Mouse (Mus musculus): Measurements from ENCODE around the gene Cyp2ab1. TPM values are rescaled to one million over a fixed set of nuclear protein-coding genes. Genes with fewer than 3 reads are reported as not detected.

The Cyp2ab1 gene
- polyA plus RNA-seq, 1 experiment from 2014 or later = 0.09 TPM

- no peak for TF ChIP-seq CTCF (IDR thresholded peaks at IDR 0.05)
- ATAC-seq (no peak), DNase-seq (ENCODE audit: low read depth, low spot score) (no peak)
- no peaks in the 10 kb centered on the region for H3K27me3 ChIP-seq
- POLR2A ChIA-PET = no interaction called here
- in situ Hi-C loops (cut with MboI; ENCODE audit: low pct_unique_long_range_greater_than_20kb) = no loop called here
- CTCF ChIA-PET = no interaction called here
Observed at GRCm38 (mm10) chr16:20328306-20328705, 3.1 kb upstream of the Cyp2ab1 start.

- no peak for ATAC-seq
Observed at GRCm38 (mm10) chr16:20323907-20324306, 1.3 kb downstream of the Cyp2ab1 start.

GRCm38 (mm10) chr16:20322274-20322673, 2.9 kb downstream of the Cyp2ab1 start:
- in situ Hi-C loops (cut with MboI; ENCODE audit: low pct_unique_long_range_greater_than_20kb) = no loop called here
- no peak for TF ChIP-seq CTCF (IDR thresholded peaks at IDR 0.05)
- ChIA-PET POLR2A (no interaction called here), CTCF (no interaction called here)
- no peaks in the 10 kb centered on the region for H3K27me3 ChIP-seq
- DNase-seq (ENCODE audit: low read depth, low spot score) (no peak), ATAC-seq (no peak)

More at GRCm38 (mm10) chr16:20323907-20324306, 1.3 kb downstream of the Cyp2ab1 start:
- in situ Hi-C loops (cut with MboI; ENCODE audit: low pct_unique_long_range_greater_than_20kb) = no loop called here
- ChIA-PET POLR2A (no interaction called here), CTCF (interaction anchor here (1.1 kb wide), 1 partner anchor 22 kb away, joined by 5 read pairs; the partner anchor contains the start of gene Parl)
- no peak for TF ChIP-seq CTCF (IDR thresholded peaks at IDR 0.05)
- no peaks in the 10 kb centered on the region for H3K27me3 ChIP-seq
- DNase-seq (ENCODE audit: low read depth, low spot score) = no peak

- CTCF ChIA-PET = interaction anchor here (1.5 to 2.0 kb wide), 2 partner anchors 15 to 82 kb away, joined by 3 to 4 read pairs; partner anchors contain the start of gene Parl
- H3K27me3 ChIP-seq = no peaks in the 10 kb centered on the region
- in situ Hi-C loops (cut with MboI; ENCODE audit: low pct_unique_long_range_greater_than_20kb) = no loop called here
- ATAC-seq (no peak), DNase-seq (ENCODE audit: low read depth, low spot score) (no peak)
- POLR2A ChIA-PET = interaction anchor here (0.6 kb wide), 1 partner anchor 9 kb away, joined by 6 read pairs; no protein-coding TSS in a partner anchor
- no peak for TF ChIP-seq CTCF (IDR thresholded peaks at IDR 0.05)
Observed at GRCm38 (mm10) chr16:20316770-20317169, 8.4 kb downstream of the Cyp2ab1 start.

GRCm38 (mm10) chr16:20315266-20315665, 9.9 kb downstream of the Cyp2ab1 start:
- POLR2A ChIA-PET = interaction anchor here (0.5 kb wide), 1 partner anchor 11 kb away, joined by 4 read pairs; no protein-coding TSS in a partner anchor
- in situ Hi-C loops (cut with MboI; ENCODE audit: low pct_unique_long_range_greater_than_20kb) = no loop called here
- DNase-seq (ENCODE audit: low read depth, low spot score) (no peak), ATAC-seq (no peak)
- no peak for TF ChIP-seq CTCF (IDR thresholded peaks at IDR 0.05)
- H3K27me3 ChIP-seq = no peaks in the 10 kb centered on the region
- CTCF ChIA-PET = no interaction called here

- in situ Hi-C loops (cut with MboI; ENCODE audit: low pct_unique_long_range_greater_than_20kb) = no loop called here
- peaks cover 3% of the 10 kb centered on the region for H3K27me3 ChIP-seq
- TF ChIP-seq CTCF (IDR thresholded peaks at IDR 0.05) = no peak
- ATAC-seq (no peak), DNase-seq (ENCODE audit: low read depth, low spot score) (no peak)
- ChIA-PET CTCF (no interaction called here), POLR2A (no interaction called here)
Observed at GRCm38 (mm10) chr16:20312272-20312671, 12.9 kb downstream of the Cyp2ab1 start.

- in situ Hi-C loops (cut with MboI; ENCODE audit: low pct_unique_long_range_greater_than_20kb) = loop anchor here (5.0 kb wide), 1 partner anchor 75 kb away; no protein-coding TSS in a partner anchor
- DNase-seq (ENCODE audit: low read depth, low spot score) (peak; percentile 39), ATAC-seq (peak; percentile 72)
- ChIA-PET CTCF (interaction anchor here (0.8 to 1.8 kb wide), 8 partner anchors 9 to 125 kb away, joined by 3 to 15 read pairs (median 4); partner anchors contain the start of gene Abcc5), POLR2A (interaction anchor here (0.7 to 1.0 kb wide), 6 partner anchors 11 to 576 kb away, joined by 3 to 8 read pairs (median 4); no protein-coding TSS in a partner anchor)
- no peaks in the 10 kb centered on the region for H3K27me3 ChIP-seq
- TF ChIP-seq CTCF (IDR thresholded peaks at IDR 0.05) = peak; percentile 93
Observed at GRCm38 (mm10) chr16:20301770-20302649, 23.2 kb downstream of the Cyp2ab1 start, which contains the start of gene Parl. Parl (minus strand) TSS chr16:20302387.

- DNase-seq (ENCODE audit: low read depth, low spot score) = no peak
- no peaks in the 10 kb centered on the region for H3K27me3 ChIP-seq
- ChIA-PET CTCF (interaction anchor here (1.8 kb wide), 1 partner anchor 86 kb away, joined by 5 read pairs; no protein-coding TSS in a partner anchor), POLR2A (interaction anchor here (0.6 kb wide), 1 partner anchor 67 kb away, joined by 4 read pairs; no protein-coding TSS in a partner anchor)
- no peak for ATAC-seq
- TF ChIP-seq CTCF (IDR thresholded peaks at IDR 0.05) = no peak
- in situ Hi-C loops (cut with MboI; ENCODE audit: low pct_unique_long_range_greater_than_20kb) = loop anchor here (5.0 kb wide), 1 partner anchor 73 kb away; no protein-coding TSS in a partner anchor
Observed at GRCm38 (mm10) chr16:20300076-20300475, 25.1 kb downstream of the Cyp2ab1 start.

- TF ChIP-seq CTCF (IDR thresholded peaks at IDR 0.05) = no peak
- in situ Hi-C loops (cut with MboI; ENCODE audit: low pct_unique_long_range_greater_than_20kb) = no loop called here
- no peak for DNase-seq (ENCODE audit: low read depth, low spot score)
- no peak for ATAC-seq
- ChIA-PET POLR2A (interaction anchor here (0.6 kb wide), 2 partner anchors 116 to 120 kb away, joined by 3 to 5 read pairs; no protein-coding TSS in a partner anchor), CTCF (interaction anchor here (0.7 kb wide), 1 partner anchor 66 kb away, joined by 3 read pairs; no protein-coding TSS in a partner anchor)
- H3K27me3 ChIP-seq = no peaks in the 10 kb centered on the region
Observed at GRCm38 (mm10) chr16:20280238-20280637, 45.0 kb downstream of the Cyp2ab1 start.

- ChIA-PET CTCF (interaction anchor here (0.7 kb wide), 1 partner anchor 66 kb away, joined by 3 read pairs; no protein-coding TSS in a partner anchor), POLR2A (interaction anchor here (0.6 kb wide), 1 partner anchor 119 kb away, joined by 3 read pairs; no protein-coding TSS in a partner anchor)
- no peak for TF ChIP-seq CTCF (IDR thresholded peaks at IDR 0.05)
- H3K27me3 ChIP-seq = no peaks in the 10 kb centered on the region
- DNase-seq (ENCODE audit: low read depth, low spot score) (no peak), ATAC-seq (no peak)
- in situ Hi-C loops (cut with MboI; ENCODE audit: low pct_unique_long_range_greater_than_20kb) = no loop called here
Observed at GRCm38 (mm10) chr16:20279395-20279794, 45.8 kb downstream of the Cyp2ab1 start.
